Mouse (Mus musculus) bone marrow, adult 2 months (tissue): ENCODE data around the gene Hist1h2ak.
A peak's percentile ranks its signal among the peaks of the same experiment; 100 is the strongest.

Source experiments
- CTCF ChIP-seq: fragments of 200-500 bp; IDR thresholded peaks from 2 replicates; pipeline ENCODE4 v1.5.1; 2011; ENCODE audit warnings: low read length, control low read depth; ENCODE audit not compliant: control insufficient read depth, insufficient read depth
- POLR2A ChIP-seq: fragments of 200-500 bp; IDR thresholded peaks from 2 replicates; pipeline ENCODE4 v1.6.1; 2011; ENCODE audit warnings: low read depth, mild to moderate bottlenecking, control low read depth, low read length, borderline replicate concordance; ENCODE audit not compliant: control insufficient read depth

DNA sequence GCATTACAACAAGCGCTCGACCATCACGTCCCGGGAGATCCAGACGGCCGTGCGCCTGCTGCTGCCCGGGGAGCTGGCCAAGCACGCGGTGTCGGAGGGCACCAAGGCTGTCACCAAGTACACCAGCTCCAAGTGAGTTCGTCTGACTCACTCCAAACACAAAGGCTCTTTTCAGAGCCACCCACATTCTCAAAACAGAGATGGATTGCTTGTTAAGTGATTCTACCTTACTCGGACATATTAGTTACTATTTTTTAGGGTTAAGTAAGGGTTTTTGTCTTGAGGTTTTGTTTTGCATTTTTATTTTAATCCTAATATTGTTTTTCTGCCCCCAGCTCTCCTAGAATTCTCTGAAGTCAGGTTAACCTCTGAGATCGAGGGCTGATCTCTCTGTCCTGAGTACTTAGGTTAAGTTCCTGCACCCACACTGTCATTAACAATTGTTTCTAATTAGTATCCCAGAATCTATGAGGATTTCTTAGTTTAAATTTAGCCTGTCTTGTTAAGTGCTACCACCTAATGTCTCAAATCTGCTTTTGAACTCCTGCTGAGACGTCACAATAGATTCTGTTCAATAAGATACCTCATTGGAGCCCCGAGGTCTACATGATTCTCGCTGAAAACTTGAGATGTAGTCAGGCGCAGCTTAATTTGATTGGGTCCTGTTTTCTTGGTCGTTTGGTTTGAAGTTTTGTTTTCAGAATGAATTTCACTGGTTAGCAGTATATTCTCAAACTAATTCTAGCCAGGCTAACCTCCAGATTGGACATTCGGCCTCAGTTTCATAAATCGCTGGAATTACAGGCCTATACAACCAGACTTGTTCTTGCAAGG lies 34.4 kb upstream of the Hist1h2ak start:
- no peak for TF ChIP-seq CTCF
- TF ChIP-seq POLR2A, result peak; percentile 1; the same call in 1 of the 2 replicates
